Mouse (Mus musculus) telencephalon, adult 2 months (tissue): Measurements from ENCODE around the gene Wdr78.

ENCODE experiments used
- DNase-seq: peaks from one replicate; pipeline ENCODE4 v3.0.0-alpha.2; 2011; ENCODE audit warnings: low read depth, low spot score

The Wdr78 gene

DNA sequence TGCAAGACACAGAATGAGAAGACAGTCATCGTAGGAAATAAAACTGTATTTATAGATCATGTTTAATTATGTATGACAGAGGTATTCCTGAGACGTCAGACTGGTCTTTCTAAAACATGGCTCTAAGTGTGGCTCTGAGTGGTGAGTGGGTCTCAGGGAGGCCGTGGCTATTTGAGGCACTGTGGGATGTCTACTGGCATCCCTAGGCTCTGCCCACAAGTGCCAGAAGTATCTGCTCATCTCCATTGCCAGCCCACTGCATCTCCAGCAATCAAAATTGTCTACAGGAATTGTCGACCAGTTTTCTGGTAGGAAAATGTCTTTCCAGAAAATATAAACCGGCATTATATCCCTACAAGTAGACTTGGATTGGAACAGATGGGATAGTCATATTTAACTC, 57.4 kb downstream of the Wdr78 start:
- DNase-seq: peak; percentile 5

DNA sequence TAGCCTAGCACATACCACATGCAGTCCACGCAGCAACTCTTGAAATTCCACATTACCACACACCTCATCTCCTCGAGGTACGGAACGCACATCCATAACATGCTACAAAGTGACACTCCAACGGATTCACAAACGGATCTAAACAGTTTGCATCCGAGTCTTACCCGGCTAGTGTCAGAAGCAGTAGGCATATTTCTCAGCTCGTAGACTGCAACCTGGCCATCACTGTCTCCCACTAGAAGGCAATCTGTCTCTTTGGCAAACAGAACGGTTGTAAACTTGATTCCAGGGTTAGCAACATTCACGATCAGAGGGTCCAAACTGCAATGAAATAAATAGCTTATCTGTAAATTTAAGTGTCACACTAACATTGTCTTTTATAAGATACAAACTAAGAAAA, 66.3 kb downstream of the Wdr78 start:
- no peak for DNase-seq

- no peak for DNase-seq
These were observed 71.4 kb downstream of the Wdr78 start for GRCm38 (mm10) chr4:103042997-103043396.

- no peak for DNase-seq
These were observed 74.5 kb downstream of the Wdr78 start for GRCm38 (mm10) chr4:103039838-103040191.

DNA sequence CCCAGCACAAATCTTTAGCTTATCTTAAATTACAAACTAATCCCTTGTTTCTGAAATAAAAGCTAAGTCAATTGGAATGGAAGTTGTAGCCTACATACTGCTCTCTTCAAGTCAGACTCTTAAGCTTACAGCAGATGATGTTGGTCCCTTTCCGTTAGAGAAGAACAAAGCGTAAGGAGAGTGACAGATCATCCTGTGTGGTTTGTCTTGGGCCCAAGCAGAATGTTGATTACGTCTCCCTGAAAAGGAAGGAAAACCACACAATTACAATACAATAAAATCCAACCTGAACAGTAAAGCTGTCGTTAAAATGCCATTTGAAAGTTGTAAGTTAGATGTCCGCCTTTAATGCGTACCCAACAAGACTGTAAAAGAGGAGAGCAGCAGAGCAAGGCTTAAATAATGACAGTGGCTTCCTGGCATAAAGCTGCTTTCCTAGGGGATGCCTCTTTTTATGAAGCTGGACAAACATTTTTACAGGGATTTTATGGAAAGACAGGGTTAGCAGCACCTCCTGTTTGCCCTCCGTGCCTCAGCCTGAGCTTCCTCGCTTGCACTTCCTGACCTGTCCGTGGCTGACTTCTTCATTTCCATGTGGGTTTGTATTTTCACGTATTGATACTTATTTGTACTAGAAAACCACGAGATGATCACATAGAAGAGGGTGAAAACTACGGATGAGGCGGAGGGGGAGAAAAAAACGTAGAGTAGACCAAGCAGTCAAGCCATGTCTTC, 75.1 kb downstream of the Wdr78 start:
- DNase-seq: no peak

GRCm38 (mm10) chr4:103028177-103029088, 85.9 kb downstream of the Wdr78 start:
- DNase-seq: no peak

GRCm38 (mm10) chr4:103027745-103028144, 86.6 kb downstream of the Wdr78 start:
- no peak for DNase-seq

- DNase-seq: no peak
These were observed 87.7 kb downstream of the Wdr78 start, which contains the start of gene Insl5 for GRCm38 (mm10) chr4:103026621-103027020. Gene Insl5 (minus strand): TSS chr4:103026842.

DNA sequence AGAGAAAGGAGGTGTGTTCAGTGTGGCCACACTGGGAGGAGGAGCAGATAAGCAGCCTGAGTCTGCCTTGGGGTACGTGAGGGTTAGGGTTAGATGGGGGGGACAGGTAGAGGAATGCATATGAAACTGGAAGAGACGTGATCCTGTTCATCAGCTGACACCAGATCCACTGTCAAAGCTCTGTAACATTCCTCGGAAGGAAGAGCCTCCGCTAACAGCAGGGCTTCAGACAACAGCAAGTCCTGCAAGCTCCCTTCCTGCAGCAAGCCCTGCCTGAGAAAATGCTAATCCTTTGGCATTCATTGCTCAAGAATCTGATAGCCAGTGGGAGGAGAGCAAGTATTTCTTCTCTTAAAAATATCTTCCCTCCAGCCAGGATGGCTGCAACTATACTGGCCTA, 100.9 kb downstream of the Wdr78 start:
- DNase-seq: peak; percentile 23

- DNase-seq: peak; percentile 21
These were observed 102.5 kb downstream of the Wdr78 start for GRCm38 (mm10) chr4:103011823-103012222.

GRCm38 (mm10) chr4:103010734-103011133, 103.6 kb downstream of the Wdr78 start:
- DNase-seq: no peak

- DNase-seq: no peak
These were observed 107.4 kb downstream of the Wdr78 start for GRCm38 (mm10) chr4:103006943-103007418.

GRCm38 (mm10) chr4:103006266-103006665, 108.1 kb downstream of the Wdr78 start:
- no peak for DNase-seq

DNA sequence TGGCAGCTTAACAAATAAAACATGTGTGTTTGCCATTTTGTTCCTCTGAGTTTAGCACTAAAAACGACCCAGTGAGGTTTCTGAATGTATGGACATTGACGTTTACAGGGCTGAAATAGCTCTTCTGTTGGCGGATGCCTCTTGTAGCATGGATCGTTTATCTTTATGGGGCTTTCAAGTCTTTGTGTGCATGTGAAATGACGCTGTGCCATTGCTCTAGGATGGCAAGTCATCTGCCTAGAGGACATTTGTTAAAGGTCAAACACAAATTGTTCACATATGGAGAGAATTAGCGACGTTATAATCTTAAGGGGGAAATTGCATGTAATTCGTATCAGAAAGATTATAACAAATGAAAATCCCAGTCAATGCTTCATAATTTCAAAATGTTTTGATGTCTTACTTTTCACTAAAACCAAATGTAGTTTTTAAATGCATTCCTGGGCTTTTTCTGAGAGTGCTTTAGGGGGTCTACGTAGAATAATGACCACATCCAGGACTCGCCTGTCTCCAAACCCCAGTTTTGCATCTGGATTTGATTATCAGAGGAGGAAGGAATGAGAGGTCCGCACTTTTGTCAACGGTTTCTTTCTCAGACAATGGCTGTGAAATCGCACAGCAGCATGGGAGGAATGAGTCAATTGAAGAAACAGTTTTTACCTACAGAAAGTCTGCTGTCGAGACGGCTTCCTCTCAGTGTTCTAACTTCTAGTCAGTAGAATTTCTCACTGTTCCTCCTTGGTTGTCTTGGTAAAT, 109.0 kb downstream of the Wdr78 start:
- DNase-seq: no peak

- DNase-seq: no peak
These were observed 109.7 kb downstream of the Wdr78 start for GRCm38 (mm10) chr4:103004681-103005080.

DNA sequence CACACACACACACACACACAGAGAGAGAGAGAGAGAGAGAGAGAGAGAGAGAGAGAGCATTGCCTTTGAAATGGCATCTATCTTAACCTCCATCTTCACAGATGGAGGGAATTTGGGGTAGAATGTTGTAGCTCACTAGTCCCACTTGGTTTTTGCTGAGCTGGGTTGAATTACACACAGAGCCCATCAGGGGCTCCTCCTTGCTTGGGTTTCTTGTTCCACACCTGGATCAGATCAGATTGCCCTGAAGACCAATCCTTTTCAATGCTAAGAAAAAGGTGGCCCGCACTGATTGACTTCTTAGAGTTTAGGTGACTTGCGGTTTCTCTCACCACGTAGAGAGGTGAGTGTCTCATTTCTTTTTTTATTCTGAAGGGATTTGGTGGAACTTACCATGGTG, 122.7 kb downstream of the Wdr78 start:
- DNase-seq: no peak

DNA sequence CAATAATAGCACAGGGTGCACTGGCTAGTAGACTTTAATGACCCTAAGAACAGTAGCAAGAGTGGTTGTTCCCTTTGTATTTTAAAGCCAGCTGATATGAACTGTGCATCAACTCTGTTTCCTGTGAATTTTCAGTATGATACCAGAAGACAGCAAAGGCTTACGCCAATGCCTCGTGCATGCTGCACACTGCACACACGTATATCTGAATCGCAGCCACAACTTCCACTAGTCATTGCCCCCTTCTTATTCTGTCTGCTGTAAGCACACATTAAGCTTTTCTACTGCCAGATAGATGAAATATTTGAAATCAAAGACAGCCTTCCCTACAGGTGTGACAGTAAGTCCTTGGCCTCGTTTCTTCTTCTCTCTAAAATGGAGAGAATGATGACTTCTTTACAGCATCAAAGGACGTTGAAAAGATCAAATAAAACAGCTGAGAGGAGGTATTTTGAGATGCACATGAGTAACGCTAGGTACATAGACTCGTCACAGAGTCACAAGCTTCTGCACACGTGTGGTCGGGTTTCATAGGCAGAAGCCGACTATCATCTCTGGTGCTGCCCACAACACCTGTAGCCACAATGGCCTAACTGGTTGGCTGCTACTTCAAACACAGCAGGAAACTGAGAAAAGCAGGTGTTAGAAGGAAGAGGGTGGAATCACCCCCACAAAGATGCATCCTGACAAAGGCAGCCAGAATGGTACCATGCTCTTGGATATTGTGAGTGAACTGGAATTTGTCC, 123.6 kb downstream of the Wdr78 start:
- DNase-seq: no peak

DNA sequence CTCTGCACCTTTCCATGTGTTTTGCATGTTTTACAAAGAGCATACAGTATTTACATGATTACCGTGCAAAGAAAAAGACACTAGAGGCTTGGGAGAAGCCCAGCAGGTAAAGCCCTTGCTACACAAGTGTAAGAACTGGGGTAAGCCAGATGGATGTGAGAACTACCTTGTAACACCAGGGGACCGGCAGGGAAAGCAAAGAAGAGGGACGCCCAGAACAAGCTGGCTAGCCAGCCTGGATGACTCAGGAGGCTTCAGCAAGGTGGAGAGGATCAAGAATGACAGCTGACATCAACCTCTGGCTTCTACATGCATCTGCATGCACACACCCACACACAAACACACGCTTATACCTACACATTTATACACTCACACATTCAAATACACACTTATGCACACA, 124.3 kb downstream of the Wdr78 start:
- no peak for DNase-seq

GRCm38 (mm10) chr4:102989391-102989790, 125.0 kb downstream of the Wdr78 start:
- DNase-seq: no peak

GRCm38 (mm10) chr4:102988526-102988925, 125.8 kb downstream of the Wdr78 start:
- no peak for DNase-seq
